Mouse (Mus musculus) MEL-GATA-1-ER (cell line): ENCODE measurements around the gene Gtf3c5.

ENCODE experiments used
- DNase-seq: peaks from one replicate; pipeline ENCODE4 v3.0.0-alpha.2; 2012; ENCODE audit warnings: low read depth; ENCODE audit errors: extremely low read depth

Gtf3c5 gene

GRCm38 (mm10) chr2:28575341-28575740 is 8.2 kb downstream of the Gtf3c5 start:
- DNase-seq: no peak

- no peak for DNase-seq
Measured at GRCm38 (mm10) chr2:28569903-28570302, 13.6 kb downstream of the Gtf3c5 start.

- no peak for DNase-seq
Measured at GRCm38 (mm10) chr2:28566545-28566944, 17.0 kb downstream of the Gtf3c5 start.

- no peak for DNase-seq
Measured at GRCm38 (mm10) chr2:28564380-28564779, 19.2 kb downstream of the Gtf3c5 start.

- DNase-seq: no peak
Measured at GRCm38 (mm10) chr2:28563830-28564229, 19.7 kb downstream of the Gtf3c5 start.

- DNase-seq: no peak
Measured at GRCm38 (mm10) chr2:28563303-28563702, 20.2 kb downstream of the Gtf3c5 start, which contains the start of gene Cel. Gene Cel, minus strand, starts transcription at chr2:28563403.

- no peak for DNase-seq
Measured at GRCm38 (mm10) chr2:28557452-28557851, 26.1 kb downstream of the Gtf3c5 start.

GRCm38 (mm10) chr2:28552301-28552700 is 31.2 kb downstream of the Gtf3c5 start:
- no peak for DNase-seq

- DNase-seq: no peak
Measured at GRCm38 (mm10) chr2:28549157-28549556, 34.4 kb downstream of the Gtf3c5 start.

GRCm38 (mm10) chr2:28547237-28548172 is 36.0 kb downstream of the Gtf3c5 start:
- DNase-seq: peak; percentile 36

- no peak for DNase-seq
Measured at GRCm38 (mm10) chr2:28546560-28546959, 37.0 kb downstream of the Gtf3c5 start.

GRCm38 (mm10) chr2:28545976-28546375 is 37.6 kb downstream of the Gtf3c5 start:
- DNase-seq: no peak

- no peak for DNase-seq
Measured at GRCm38 (mm10) chr2:28543894-28544293, 39.7 kb downstream of the Gtf3c5 start.

- no peak for DNase-seq
Measured at GRCm38 (mm10) chr2:28540587-28541227, 42.8 kb downstream of the Gtf3c5 start.

- DNase-seq: no peak
Measured at GRCm38 (mm10) chr2:28539949-28540348, 43.6 kb downstream of the Gtf3c5 start.

GRCm38 (mm10) chr2:28539206-28539605 is 44.3 kb downstream of the Gtf3c5 start:
- DNase-seq: no peak

- no peak for DNase-seq
Measured at GRCm38 (mm10) chr2:28538817-28539128, 44.8 kb downstream of the Gtf3c5 start.

GRCm38 (mm10) chr2:28537995-28538816 is 45.3 kb downstream of the Gtf3c5 start:
- DNase-seq: no peak

GRCm38 (mm10) chr2:28537634-28537920 is 46.0 kb downstream of the Gtf3c5 start:
- DNase-seq: no peak

GRCm38 (mm10) chr2:28536766-28537633 is 46.6 kb downstream of the Gtf3c5 start:
- no peak for DNase-seq

- no peak for DNase-seq
Measured at GRCm38 (mm10) chr2:28536166-28536565, 47.4 kb downstream of the Gtf3c5 start.
